Mouse (Mus musculus) midbrain, embryonic 13.5 days (tissue): ENCODE data around the gene Rasef. TPM values are rescaled to one million over a fixed set of nuclear protein-coding genes. Genes with fewer than 3 reads are reported as not detected.

Source experiments
- ATAC-seq: fragments of 200-750 bp; cut with Nextera tagmentation; 2 replicates; pipeline ENCODE4 v1.8.0; 2017; ENCODE audit warnings: mild to moderate bottlenecking, moderate TSS enrichment, moderate library complexity
- H3K27ac ChIP-seq: fragments of 300-500 bp; sonication (generic); 2 replicates; pipeline ENCODE4 v1.5.1; 2015; ENCODE audit warnings: inconsistent platforms, mild to moderate bottlenecking, moderate library complexity
- H3K27me3 ChIP-seq: fragments of 300-500 bp; sonication (generic); 2 replicates; pipeline ENCODE4 v1.6.1; 2015; ENCODE audit warnings: mild to moderate bottlenecking, inconsistent platforms
- H3K36me3 ChIP-seq: fragments of 300-500 bp; sonication (generic); 2 replicates; pipeline ENCODE4 v1.6.1; 2015; ENCODE audit warnings: mild to moderate bottlenecking, inconsistent platforms
- H3K4me1 ChIP-seq: fragments of 300-500 bp; sonication (generic); replicated peaks from 2 replicates; pipeline ENCODE4 v1.6.1; 2015; ENCODE audit warnings: inconsistent platforms
- H3K4me2 ChIP-seq: fragments of 300-500 bp; sonication (generic); replicated peaks from 2 replicates; pipeline ENCODE4 v1.6.1; 2015; ENCODE audit warnings: moderate library complexity, mild to moderate bottlenecking, inconsistent platforms
- H3K4me3 ChIP-seq: fragments of 300-500 bp; sonication (generic); replicated peaks from 2 replicates; pipeline ENCODE4 v1.5.1; 2015; ENCODE audit warnings: mild to moderate bottlenecking, inconsistent platforms
- H3K9ac ChIP-seq: fragments of 300-500 bp; sonication (generic); replicated peaks from 2 replicates; pipeline ENCODE4 v1.6.1; 2015; ENCODE audit warnings: mild to moderate bottlenecking, inconsistent platforms
- H3K9me3 ChIP-seq: fragments of 300-500 bp; sonication (generic); 2 replicates; pipeline ENCODE4 v1.6.1; 2016; ENCODE audit warnings: mild to moderate bottlenecking, inconsistent platforms
- WGBS: fragments of 180-500 bp; shearing (Covaris S2); methylation state at CpG from one replicate; pipeline ENCODE4 v1.1.7; 2015; 5-methylcytosine and 5-hydroxymethylcytosine counted together
- polyA plus RNA-seq: library from polyadenylated mRNA; unstranded; fragments of >200 nt; fragmentation: Nextera tagmentation; extraction: Ambion mirVana; gene quantifications from 2 replicates; pipeline ENCODE4 v1.2.1, GENCODE M21; 2015

Gene Rasef
- polyA plus RNA-seq, result 0.08 and 0.09 TPM in 2 replicates

DNA sequence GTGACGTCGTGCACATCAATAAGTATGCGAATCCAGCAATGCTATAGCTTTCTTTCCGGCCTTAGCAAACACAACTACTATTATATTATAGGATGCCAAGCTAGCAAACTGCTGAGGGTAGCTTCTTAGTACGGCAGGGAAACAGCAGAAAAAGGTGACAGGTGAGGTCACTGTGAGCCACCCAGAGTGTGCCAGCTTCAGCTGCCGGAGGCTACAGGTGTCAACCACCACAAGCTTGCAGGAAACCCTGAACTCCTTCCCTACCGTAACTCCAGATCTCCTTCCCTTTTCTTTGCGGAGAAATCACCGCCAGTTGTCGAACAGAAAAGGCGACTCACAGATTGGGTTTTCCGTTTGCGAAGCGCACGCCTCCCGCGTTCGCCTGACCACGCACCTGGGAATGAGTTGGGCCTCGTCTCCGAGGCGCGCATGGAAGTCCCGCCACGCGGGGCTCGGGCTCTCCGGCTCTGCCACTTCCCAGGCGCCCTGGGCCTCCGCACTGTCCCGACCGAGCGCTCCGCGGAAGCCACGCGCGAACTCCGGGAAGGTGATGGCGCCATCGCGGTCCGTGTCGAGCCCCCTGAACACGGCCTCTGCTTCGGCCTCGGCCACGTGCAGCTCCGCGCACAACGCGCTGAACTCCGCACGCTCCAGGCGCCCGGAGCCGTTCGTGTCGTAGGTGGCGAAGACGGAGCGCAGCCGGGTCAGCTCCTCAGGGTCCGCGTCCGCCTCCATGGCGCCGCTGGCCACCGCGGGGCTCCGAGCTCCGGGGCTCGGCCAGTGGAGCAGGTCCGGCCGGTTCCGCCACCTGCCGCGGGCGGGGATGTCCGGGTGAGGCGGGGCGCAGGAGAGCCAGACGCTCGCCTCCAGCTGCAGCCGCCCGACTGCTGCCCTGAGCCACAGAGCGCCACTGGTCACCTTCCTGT lies at the start of gene Rasef:
Gene Rasef, minus strand, starts transcription at position 735 of the 926 bp plus-strand sequence.
- H3K9ac ChIP-seq, result peak within 1 kb of the TSS; percentile 68
- peak; percentile 91 for ATAC-seq
- no peaks in the 10 kb centered on the region for H3K9me3 ChIP-seq
- H3K27ac ChIP-seq, result no peak within 1 kb of the TSS
- peaks cover 33% of the 10 kb centered on the region for H3K27me3 ChIP-seq
- WGBS, result 5% methylated on average over 85 of the region's 87 CpGs
- no peaks in the 10 kb centered on the region for H3K36me3 ChIP-seq
- H3K4me2 ChIP-seq, result peak within 1 kb of the TSS; percentile 97
- peak within 1 kb of the TSS; percentile 58 for H3K4me3 ChIP-seq
- peaks cover 12% of the 10 kb centered on the region for H3K4me1 ChIP-seq

DNA sequence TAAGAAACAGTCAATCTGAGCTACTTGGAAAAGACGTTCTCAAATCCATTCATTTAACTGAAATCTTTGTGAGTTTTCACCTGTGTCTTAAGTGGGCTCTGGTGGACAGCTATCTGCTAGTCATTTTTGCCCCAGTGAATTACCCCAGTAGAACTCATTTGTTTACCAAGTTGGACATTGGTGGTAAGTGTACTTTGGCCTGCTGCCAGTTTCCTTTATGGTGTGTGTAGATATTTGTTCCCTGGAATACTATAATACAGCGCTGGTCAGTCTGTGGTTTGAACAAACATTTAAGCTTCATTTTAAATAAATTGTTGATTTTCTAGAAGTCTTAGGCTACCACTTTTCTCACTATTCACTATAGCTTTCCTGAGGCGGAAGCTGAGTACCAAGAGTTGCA lies 35.8 kb upstream of the Rasef start:
- Histone ChIP-seq H3K9me3 (no peaks in the 10 kb centered on the region), H3K27ac (no peak overlapping the region), H3K4me2 (no peak overlapping the region), H3K4me1 (no peaks in the 10 kb centered on the region), H3K9ac (no peak overlapping the region), H3K4me3 (no peak overlapping the region), H3K27me3 (no peaks in the 10 kb centered on the region), H3K36me3 (no peaks in the 10 kb centered on the region)
- no peak for ATAC-seq
- WGBS, result 82% methylated on average over 3 of the region's 3 CpGs

DNA sequence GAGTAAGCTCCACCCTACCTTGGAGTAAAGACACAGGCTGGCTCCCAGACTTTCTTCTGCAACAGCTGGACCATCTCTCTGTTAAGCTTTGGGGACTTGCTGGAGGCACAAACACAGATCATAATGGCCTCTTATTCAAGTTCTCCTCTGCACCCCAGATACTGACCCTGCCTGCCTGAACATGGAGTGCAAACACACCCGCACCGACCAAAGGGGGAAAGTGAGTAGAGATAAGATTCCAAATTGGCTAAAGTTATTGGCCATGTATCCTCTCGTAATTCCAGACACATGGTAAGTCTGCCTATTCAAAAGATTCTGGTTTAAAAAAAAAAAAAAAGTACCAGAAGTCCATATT lies 369 bp upstream of the Rasef start:
- H3K9me3 ChIP-seq, result no peaks in the 10 kb centered on the region
- H3K9ac ChIP-seq, result peak overlapping the region; percentile 68
- 53% methylated on average over 3 of the region's 3 CpGs for WGBS
- peaks cover 12% of the 10 kb centered on the region for H3K4me1 ChIP-seq
- no peak overlapping the region for H3K27ac ChIP-seq
- no peaks in the 10 kb centered on the region for H3K36me3 ChIP-seq
- peak overlapping the region; percentile 97 for H3K4me2 ChIP-seq
- peak overlapping the region; percentile 58 for H3K4me3 ChIP-seq
- ATAC-seq, result no peak
- H3K27me3 ChIP-seq, result peaks cover 33% of the 10 kb centered on the region

DNA sequence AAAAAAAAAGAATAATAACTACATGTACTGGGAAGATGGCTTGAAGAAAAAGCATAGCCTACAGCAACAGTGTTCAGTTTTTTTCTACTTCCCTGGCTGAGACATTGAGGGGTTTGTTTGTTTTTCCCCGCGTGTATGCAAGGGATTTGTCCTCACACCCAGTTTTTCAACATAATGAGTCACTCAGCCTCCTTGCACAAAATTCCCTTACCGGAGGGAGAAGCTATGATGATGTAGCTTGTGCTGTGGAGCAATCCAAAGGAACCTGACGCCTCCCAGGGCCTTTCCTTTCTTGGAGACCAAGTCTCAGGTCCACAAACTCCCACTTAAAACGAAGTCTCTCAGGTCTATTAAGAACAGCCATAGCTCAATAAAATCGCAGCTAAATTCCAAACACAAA lies 1.3 kb downstream of the Rasef start:
- no peak overlapping the region for H3K4me2 ChIP-seq
- H3K27ac ChIP-seq, result no peak overlapping the region
- no peak overlapping the region for H3K4me3 ChIP-seq
- peaks cover 33% of the 10 kb centered on the region for H3K27me3 ChIP-seq
- H3K4me1 ChIP-seq, result peaks cover 12% of the 10 kb centered on the region
- no peak for ATAC-seq
- no peak overlapping the region for H3K9ac ChIP-seq
- 64% methylated on average over 6 of the region's 6 CpGs for WGBS
- H3K9me3 ChIP-seq, result no peaks in the 10 kb centered on the region
- no peaks in the 10 kb centered on the region for H3K36me3 ChIP-seq

DNA sequence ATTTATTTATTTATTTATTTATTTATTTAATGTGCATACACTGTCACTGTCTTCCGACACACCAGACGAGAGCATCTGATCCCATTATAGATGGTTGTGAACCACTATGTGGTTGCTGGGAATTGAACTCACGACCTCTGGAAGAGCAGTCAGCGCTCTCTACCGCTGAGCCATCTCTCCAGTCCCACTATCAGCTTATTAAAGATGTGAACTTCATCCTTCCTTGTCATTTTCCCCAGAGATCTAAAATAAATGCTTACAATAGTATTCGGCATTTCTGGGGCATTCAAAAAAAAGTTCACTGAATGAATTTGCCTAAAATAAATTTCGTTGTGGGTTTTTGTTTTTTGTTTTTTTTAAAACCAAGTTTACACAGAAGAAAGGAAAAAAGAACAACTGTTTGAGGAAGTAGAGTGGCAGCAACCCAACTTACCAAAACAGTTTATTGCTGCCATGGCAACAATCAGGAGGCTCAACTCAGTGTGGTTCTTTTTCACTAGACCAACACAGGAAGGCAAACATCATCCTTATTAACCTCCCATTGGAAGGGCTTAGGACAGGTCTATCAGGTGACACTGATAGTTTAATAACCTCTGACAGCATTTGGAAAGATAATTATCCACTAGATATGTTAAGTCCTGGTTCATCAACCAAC lies 2.6 kb downstream of the Rasef start:
- H3K36me3 ChIP-seq, result no peaks in the 10 kb centered on the region

DNA sequence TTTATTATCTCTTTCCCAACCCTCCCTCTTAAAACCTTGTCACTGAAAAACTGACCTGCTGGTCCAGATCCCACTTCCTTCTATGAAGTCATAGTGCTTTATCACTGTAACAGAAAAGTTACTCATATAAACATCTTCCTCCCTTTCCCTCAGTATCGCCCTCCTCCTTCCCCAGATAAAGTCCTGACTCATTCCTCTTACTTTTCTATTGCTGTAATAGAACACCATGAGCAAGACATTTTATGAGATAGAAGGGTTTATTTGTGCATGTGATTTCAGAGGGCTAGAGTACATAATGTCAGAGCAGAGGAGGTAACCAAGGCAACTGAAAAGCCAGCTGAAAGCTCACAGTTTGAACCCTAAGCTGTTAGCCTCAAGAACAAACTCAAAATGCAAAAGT lies 6.6 kb downstream of the Rasef start:
- Histone ChIP-seq H3K9me3 (no peaks in the 10 kb centered on the region), H3K27ac (no peak overlapping the region), H3K9ac (no peak overlapping the region), H3K4me1 (no peaks in the 10 kb centered on the region), H3K36me3 (no peaks in the 10 kb centered on the region), H3K4me3 (no peak overlapping the region), H3K27me3 (no peaks in the 10 kb centered on the region), H3K4me2 (no peak overlapping the region)
- ATAC-seq, result no peak
- 93% methylated on average over 1 of the region's 1 CpGs for WGBS

More for the DNA sequence above, 2.6 kb downstream of the Rasef start:
- Histone ChIP-seq H3K4me1 (peaks cover 12% of the 10 kb centered on the region), H3K9me3 (no peaks in the 10 kb centered on the region), H3K27ac (no peak overlapping the region), H3K9ac (no peak overlapping the region), H3K4me3 (no peak overlapping the region), H3K27me3 (peaks cover 33% of the 10 kb centered on the region), H3K4me2 (no peak overlapping the region)
- no peak for ATAC-seq
- 92% methylated on average over 7 of the region's 7 CpGs for WGBS

DNA sequence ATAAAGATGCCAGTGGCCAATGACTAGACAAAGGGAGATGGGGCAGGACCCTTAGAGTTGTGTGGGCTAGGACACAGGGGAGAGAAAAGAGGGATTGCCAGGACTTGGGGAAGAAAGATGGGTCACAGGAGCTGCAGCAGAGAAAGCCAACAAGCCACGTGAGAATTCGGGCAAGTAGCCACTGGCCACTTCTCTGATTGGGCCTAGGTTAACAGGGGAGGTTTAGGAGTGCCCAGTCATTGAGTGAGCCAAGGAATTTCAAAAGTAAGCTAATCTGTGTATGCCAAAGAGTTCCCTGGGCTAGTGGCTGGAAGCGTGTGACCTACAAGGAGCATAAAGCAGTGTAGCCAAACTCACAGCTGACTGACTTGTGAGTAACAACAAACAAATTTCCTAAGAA lies 9.7 kb downstream of the Rasef start:
- H3K9ac ChIP-seq, result no peak overlapping the region
- no peak overlapping the region for H3K4me2 ChIP-seq
- H3K4me3 ChIP-seq, result no peak overlapping the region
- no peak overlapping the region for H3K27ac ChIP-seq
- ATAC-seq, result no peak
- WGBS, result 87% methylated on average over 3 of the region's 3 CpGs
- H3K9me3 ChIP-seq, result no peaks in the 10 kb centered on the region
- no peaks in the 10 kb centered on the region for H3K27me3 ChIP-seq
- no peaks in the 10 kb centered on the region for H3K4me1 ChIP-seq
- H3K36me3 ChIP-seq, result no peaks in the 10 kb centered on the region

DNA sequence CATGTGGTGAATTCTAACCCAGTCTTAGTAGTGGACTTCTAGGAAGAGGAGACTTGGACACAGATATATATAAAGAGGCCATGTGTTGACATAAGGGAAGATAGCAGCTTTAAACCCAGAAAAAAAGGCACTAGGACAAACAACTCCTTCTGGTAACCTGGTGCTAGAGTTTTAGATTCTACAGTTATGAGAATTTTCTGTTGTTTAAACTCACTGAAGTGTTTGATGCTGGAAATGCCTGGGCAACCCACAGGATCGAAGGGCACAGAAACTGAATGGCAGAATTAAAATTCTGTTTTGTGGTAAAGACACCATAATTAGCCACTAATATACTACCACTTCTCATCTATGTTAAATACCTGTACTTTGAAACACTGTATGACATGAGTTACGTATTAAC lies 15.5 kb downstream of the Rasef start:
- no peak for ATAC-seq
- WGBS, result 87% methylated on average over 2 of the region's 2 CpGs
- H3K4me3 ChIP-seq, result no peak overlapping the region
- no peaks in the 10 kb centered on the region for H3K9me3 ChIP-seq
- H3K36me3 ChIP-seq, result no peaks in the 10 kb centered on the region
- H3K27me3 ChIP-seq, result no peaks in the 10 kb centered on the region
- no peak overlapping the region for H3K27ac ChIP-seq
- H3K9ac ChIP-seq, result no peak overlapping the region
- H3K4me1 ChIP-seq, result 0 out of 2 replicates have a peak, but pooled peaks cover 4% of the 10 kb centered on the region
- H3K4me2 ChIP-seq, result no peak overlapping the region

DNA sequence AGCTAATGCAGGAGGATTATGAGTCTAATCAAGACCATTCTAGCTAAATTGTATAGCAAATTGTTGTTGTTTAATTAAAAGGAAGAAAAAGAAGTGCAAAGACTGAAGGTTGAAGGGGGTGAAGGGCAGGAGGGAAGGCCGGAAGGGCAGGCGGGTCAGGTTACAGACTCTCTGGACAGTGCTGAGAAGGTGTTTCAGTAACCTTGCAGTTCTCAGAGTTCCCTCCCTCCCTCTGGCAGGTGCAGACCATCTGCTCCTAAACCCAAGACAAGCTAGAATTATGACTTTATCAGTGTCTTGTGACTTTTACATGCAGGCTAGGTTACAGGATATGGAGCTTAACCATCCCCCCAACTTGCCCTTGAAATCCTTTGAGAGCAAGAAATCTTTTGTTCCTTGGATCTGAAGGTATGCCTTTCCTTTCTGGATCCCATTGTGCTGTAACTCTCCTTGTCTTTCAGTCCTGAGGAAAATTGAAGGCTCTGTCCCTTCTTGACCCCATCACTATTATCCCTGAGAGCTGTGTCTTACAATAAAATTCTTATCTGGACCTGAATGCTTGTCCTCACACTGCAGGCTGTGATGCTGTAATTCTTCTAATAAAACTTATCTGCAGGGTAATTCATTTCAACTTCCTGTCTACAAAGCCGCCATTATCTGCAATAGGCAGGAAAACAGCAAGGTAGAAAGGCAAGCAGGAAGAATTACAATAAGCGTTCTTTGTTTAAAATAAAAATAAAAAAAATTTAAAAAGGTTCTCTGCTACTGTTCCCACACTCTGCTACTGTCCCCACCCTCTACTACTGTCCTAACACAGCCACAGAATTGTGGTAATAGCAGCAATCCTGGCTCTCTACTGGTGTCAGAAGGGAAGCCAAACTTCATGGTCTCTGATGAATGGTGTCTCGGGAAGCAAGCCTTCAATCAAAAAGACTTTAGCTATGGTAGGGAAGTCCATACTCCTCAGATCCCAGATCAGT lies 16.7 kb downstream of the Rasef start:
- Histone ChIP-seq H3K27me3 (no peaks in the 10 kb centered on the region), H3K9me3 (no peaks in the 10 kb centered on the region), H3K4me2 (no peak overlapping the region), H3K36me3 (no peaks in the 10 kb centered on the region), H3K27ac (no peak overlapping the region), H3K4me3 (no peak overlapping the region), H3K4me1 (0 out of 2 replicates have a peak, but pooled peaks cover 4% of the 10 kb centered on the region), H3K9ac (no peak overlapping the region)
- no peak for ATAC-seq
- WGBS, result 64% methylated on average over 5 of the region's 5 CpGs

DNA sequence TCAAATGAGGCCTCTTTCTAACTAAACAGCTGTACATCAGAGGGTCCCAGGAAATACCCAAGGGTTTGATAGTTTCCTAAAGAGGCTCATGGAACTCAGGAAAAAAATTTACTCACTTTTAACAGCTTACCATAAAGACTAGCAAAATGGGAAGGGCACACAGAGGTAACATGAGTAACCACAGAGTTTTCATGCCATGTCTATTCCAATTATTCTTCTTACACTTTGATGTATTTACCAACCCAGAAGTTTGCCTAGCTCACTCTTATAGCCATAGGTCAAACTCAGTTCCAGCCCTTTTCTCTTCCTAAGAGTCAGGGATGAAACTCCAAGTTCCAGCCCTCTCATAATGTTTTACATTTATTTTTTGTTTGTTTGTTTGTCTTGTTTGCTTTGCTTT lies 18.8 kb downstream of the Rasef start:
- H3K4me2 ChIP-seq, result no peak overlapping the region
- ATAC-seq, result no peak
- no peak overlapping the region for H3K4me3 ChIP-seq

DNA sequence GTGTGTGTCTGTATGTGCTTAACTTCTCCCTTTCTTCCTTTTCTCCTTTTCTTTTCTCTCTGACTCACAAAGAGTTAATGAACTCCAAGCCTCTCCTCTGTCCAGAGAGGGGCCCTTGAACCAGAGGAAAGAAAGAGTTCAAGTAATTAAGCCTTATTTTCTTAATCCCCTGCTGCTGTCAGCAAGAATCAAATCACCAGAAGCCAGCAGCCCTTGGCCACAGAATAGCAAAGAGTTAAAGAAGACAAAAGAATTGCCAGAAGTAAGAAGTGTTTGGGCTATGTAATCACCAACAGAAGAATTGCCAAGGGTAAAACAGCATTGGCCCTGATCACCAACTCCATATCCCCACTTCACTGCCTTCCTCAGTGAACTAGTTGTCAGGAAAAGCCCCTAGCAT lies 20.2 kb downstream of the Rasef start:
- Histone ChIP-seq H3K9ac (no peak overlapping the region), H3K27ac (no peak overlapping the region), H3K4me3 (no peak overlapping the region), H3K36me3 (no peaks in the 10 kb centered on the region), H3K9me3 (no peaks in the 10 kb centered on the region), H3K4me2 (no peak overlapping the region), H3K27me3 (no peaks in the 10 kb centered on the region), H3K4me1 (0 out of 2 replicates have a peak, but pooled peaks cover 4% of the 10 kb centered on the region)
- ATAC-seq, result no peak

More for the DNA sequence above, 18.8 kb downstream of the Rasef start:
- no peak overlapping the region for H3K9ac ChIP-seq
- H3K27ac ChIP-seq, result no peak overlapping the region
- H3K4me1 ChIP-seq, result 0 out of 2 replicates have a peak, but pooled peaks cover 4% of the 10 kb centered on the region
- no peaks in the 10 kb centered on the region for H3K9me3 ChIP-seq
- no peaks in the 10 kb centered on the region for H3K27me3 ChIP-seq
- no peaks in the 10 kb centered on the region for H3K36me3 ChIP-seq
